Mouse (Mus musculus) layer of hippocampus, postnatal 14 days (tissue): ENCODE data around the gene Rbm38. TPM values are rescaled to one million over a fixed set of nuclear protein-coding genes. Genes with fewer than 3 reads are reported as not detected.

Experiments used
- DNase-seq, 2 experiments: peaks; one replicate each; pipeline ENCODE4 v3.0.0; 2021 to 2022; ENCODE audit warnings: low spot score in 2 of 2, mixed read lengths in 1 of 2
- total RNA-seq, 2 experiments: library from RNA; stranded (reverse); gene quantifications; 2 replicates each; pipeline ENCODE4 v1.2.3; 2021

Rbm38 gene
- total RNA-seq, 2 experiments from 2014 or later = 4.1 to 6.6 TPM

- DNase-seq = no peak
Observed at GRCm38 (mm10) chr2:173056882-173057315, 36.6 kb downstream of the Rbm38 start.

GRCm38 (mm10) chr2:173057623-173058022, 37.3 kb downstream of the Rbm38 start:
- no peak for DNase-seq

- DNase-seq = no peak
Observed at GRCm38 (mm10) chr2:173058263-173058662, 38.0 kb downstream of the Rbm38 start.

- no peak for DNase-seq
Observed at GRCm38 (mm10) chr2:173060450-173060849, 40.2 kb downstream of the Rbm38 start.

GRCm38 (mm10) chr2:173061443-173062351, 41.4 kb downstream of the Rbm38 start:
- DNase-seq = peak in 1 of 2 experiments; percentile 10

GRCm38 (mm10) chr2:173063219-173063618, 42.9 kb downstream of the Rbm38 start:
- no peak for DNase-seq

GRCm38 (mm10) chr2:173064864-173065263, 44.6 kb downstream of the Rbm38 start:
- DNase-seq = no peak

GRCm38 (mm10) chr2:173072948-173073347, 52.6 kb downstream of the Rbm38 start:
- DNase-seq = no peak

GRCm38 (mm10) chr2:173073666-173074065, 53.4 kb downstream of the Rbm38 start:
- DNase-seq = no peak

- no peak for DNase-seq
Observed at GRCm38 (mm10) chr2:173076921-173077320, 56.6 kb downstream of the Rbm38 start.

GRCm38 (mm10) chr2:173079766-173080549, 59.7 kb downstream of the Rbm38 start:
- no peak for DNase-seq

- peak; percentile 66 to 71 for DNase-seq
Observed at GRCm38 (mm10) chr2:173080785-173081241, 60.5 kb downstream of the Rbm38 start.

- no peak for DNase-seq
Observed at GRCm38 (mm10) chr2:173082706-173083105, 62.4 kb downstream of the Rbm38 start.

- DNase-seq = no peak
Observed at GRCm38 (mm10) chr2:173083106-173083505, 62.8 kb downstream of the Rbm38 start.

GRCm38 (mm10) chr2:173083712-173084475, 63.6 kb downstream of the Rbm38 start:
- no peak for DNase-seq

Other genes with a start within 250 kb of the Rbm38 start
- gene Bmp7, start 80.2 kb upstream of the Rbm38 start, total RNA-seq = 1 to 10 TPM; 6.1 to 7.1 TPM
- under 1 TPM in 1 of 2 experiments, not detected in 1; 0.24 TPM for gene Spo11, start 42.8 kb upstream of the Rbm38 start, total RNA-seq
- gene Rae1, start 20.4 kb upstream of the Rbm38 start, total RNA-seq = 10 to 100 TPM; 71.8 to 75.5 TPM
- gene Ctcfl, start 99.0 kb downstream of the Rbm38 start, total RNA-seq = not detected
- gene Pck1, start 132.6 kb downstream of the Rbm38 start, total RNA-seq = not detected
- gene Zbp1, start 198.4 kb downstream of the Rbm38 start, total RNA-seq = not detected